Mouse (Mus musculus): ENCODE results near the gene Dchs1.

Dchs1 gene

GRCm38 (mm10) chr7:105703816-105704215 lies 83.6 kb downstream of the Dchs1 start:
- CTCF ChIA-PET: no interaction called here

- CTCF ChIA-PET: no interaction called here
These were observed 84.3 kb downstream of the Dchs1 start for GRCm38 (mm10) chr7:105703184-105703583.

Measured in spleen, embryonic (tissue).